Mouse (Mus musculus) C2C12 (cell line): ENCODE data around the gene Slc2a12.

Source experiments
- CTCF ChIP-seq: IDR thresholded peaks from one replicate; pipeline ENCODE4 v1.5.1; 2011; ENCODE audit not compliant: control insufficient read depth, insufficient read depth, insufficient read length
- FOSL1 ChIP-seq: IDR thresholded peaks from one replicate; pipeline ENCODE4 v1.8.0; 2011; ENCODE audit warnings: mild to moderate bottlenecking, low read length; ENCODE audit not compliant: poor library complexity, insufficient read depth, severe bottlenecking
- MAX ChIP-seq: IDR thresholded peaks from one replicate; pipeline ENCODE4 v1.6.1; 2011; ENCODE audit warnings: mild to moderate bottlenecking, control low read depth
- MYOG ChIP-seq: IDR thresholded peaks from one replicate; pipeline ENCODE4 v1.6.1; 2011; ENCODE audit not compliant: control insufficient read depth, insufficient read length; ENCODE audit errors: extremely low read depth
- USF1 ChIP-seq: IDR thresholded peaks from one replicate; pipeline ENCODE4 v1.6.1; 2011; ENCODE audit warnings: low read depth, mild to moderate bottlenecking, control low read depth, moderate library complexity

DNA sequence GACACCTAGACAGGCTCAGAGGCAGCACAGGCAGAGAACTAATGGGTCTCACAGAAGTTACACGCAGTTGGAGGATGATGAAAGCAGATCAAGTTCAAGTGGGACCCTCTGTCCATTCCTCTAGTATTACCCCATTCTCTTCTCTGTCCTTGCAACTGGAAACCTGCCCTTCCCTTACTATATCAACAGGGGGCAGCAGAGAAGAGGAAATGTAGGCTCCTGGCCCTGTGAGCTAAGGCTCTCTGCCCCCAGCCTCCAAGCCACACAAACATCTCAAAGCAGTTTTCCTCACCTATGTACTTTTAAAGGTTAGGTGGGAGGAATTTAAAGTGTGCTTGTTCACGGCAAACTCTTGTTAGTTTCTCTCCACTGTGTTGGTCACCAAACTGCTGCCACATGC, 26.0 kb upstream of the Slc2a12 start:
- no peak for TF ChIP-seq CTCF
- no peak for TF ChIP-seq MYOG
- TF ChIP-seq MAX: no peak
- TF ChIP-seq USF1: no peak
- TF ChIP-seq FOSL1: no peak
